Mouse (Mus musculus): ENCODE data around the gene Olfr644. TPM values are rescaled to one million over a fixed set of nuclear protein-coding genes. Genes with fewer than 3 reads are reported as not detected.

The Olfr644 gene
- not detected in 2 replicates for polyA plus RNA-seq (2012)

GRCm38 (mm10) chr7:104071769-104072168 lies at the start of gene Olfr644:
Olfr644 (minus strand) TSS chr7:104071869.

GRCm38 (mm10) chr7:104104757-104104972 lies 33.0 kb upstream of the Olfr644 start, which contains the start of gene Olfr646:
Olfr646 (plus strand) TSS chr7:104104873.

GRCm38 (mm10) chr7:104085365-104085764 lies 13.7 kb upstream of the Olfr644 start, which contains the start of gene Olfr645:
Olfr645 (minus strand) TSS chr7:104085465.

GRCm38 (mm10) chr7:104061345-104061744 lies 10.3 kb downstream of the Olfr644 start, which contains the start of gene 4930516K23Rik:
4930516K23Rik (minus strand) TSS chr7:104061445.

GRCm38 (mm10) chr7:104052566-104052965 lies 19.1 kb downstream of the Olfr644 start, which contains the start of gene Olfr642:
Olfr642 (minus strand) TSS chr7:104052666.

GRCm38 (mm10) chr7:104035145-104035544 lies 36.5 kb downstream of the Olfr644 start, which contains the start of gene Olfr641:
Olfr641 (plus strand) TSS chr7:104035445.

GRCm38 (mm10) chr7:104025473-104025872 lies 46.2 kb downstream of the Olfr644 start, which contains the start of gene Olfr640:
Olfr640 (minus strand) TSS chr7:104025573.

GRCm38 (mm10) chr7:104017203-104017602 lies 54.5 kb downstream of the Olfr644 start, which contains the start of gene Olfr639:
Olfr639 (minus strand) TSS chr7:104017303.

Other genes with a start within 250 kb of the Olfr644 start
- 239 and 618 TPM in 2 replicates for gene Hbb-bs, start 243.8 kb downstream of the Olfr644 start, polyA plus RNA-seq (2012)
- gene Hbb-bh2, start 231.3 kb downstream of the Olfr644 start, polyA plus RNA-seq (2012): not detected in 2 replicates
- gene Hbb-bh1, start 228.7 kb downstream of the Olfr644 start, polyA plus RNA-seq (2012): not detected in 2 replicates
- not detected in 2 replicates for gene Hbb-y, start 218.7 kb downstream of the Olfr644 start, polyA plus RNA-seq (2012)
- gene Olfr66, start 185.6 kb downstream of the Olfr644 start, polyA plus RNA-seq (2012): not detected in 2 replicates
- gene Olfr64, start 177.4 kb downstream of the Olfr644 start, polyA plus RNA-seq (2012): 0.02 TPM in 1 of 2 replicates, not detected in the other
- not detected in 2 replicates for gene Olfr65, start 168.4 kb downstream of the Olfr644 start, polyA plus RNA-seq (2012)
- gene Olfr631, start 143.0 kb downstream of the Olfr644 start, polyA plus RNA-seq (2012): not detected in 2 replicates
- gene Olfr632, start 137.5 kb downstream of the Olfr644 start, polyA plus RNA-seq (2012): not detected in 2 replicates
- gene Olfr633, start 127.4 kb downstream of the Olfr644 start, polyA plus RNA-seq (2012): not detected in 2 replicates
- 0.01 TPM in 1 of 2 replicates, not detected in the other for gene Olfr635, start 100.7 kb downstream of the Olfr644 start, polyA plus RNA-seq (2012)
- gene Olfr638, start 73.1 kb downstream of the Olfr644 start, polyA plus RNA-seq (2012): not detected in 2 replicates
- gene Olfr639, start 54.6 kb downstream of the Olfr644 start, polyA plus RNA-seq (2012): 0.01 TPM in 1 of 2 replicates, not detected in the other
- gene Olfr640, start 46.3 kb downstream of the Olfr644 start, polyA plus RNA-seq (2012): not detected in 2 replicates
- gene Olfr641, start 36.4 kb downstream of the Olfr644 start, polyA plus RNA-seq (2012): not detected in 2 replicates
- not detected in 2 replicates for gene Olfr642, start 19.2 kb downstream of the Olfr644 start, polyA plus RNA-seq (2012)
- not detected in 2 replicates for gene 4930516K23Rik, start 10.4 kb downstream of the Olfr644 start, polyA plus RNA-seq (2012)
- not detected in 2 replicates for gene Olfr645, start 13.6 kb upstream of the Olfr644 start, polyA plus RNA-seq (2012)
- 0.02 TPM in 1 of 2 replicates, not detected in the other for gene Olfr646, start 33.0 kb upstream of the Olfr644 start, polyA plus RNA-seq (2012)
- gene Ubqln5, start 58.0 kb upstream of the Olfr644 start, polyA plus RNA-seq (2012): 0.03 TPM in 1 of 2 replicates, not detected in the other
- gene Olfr643, start 65.5 kb upstream of the Olfr644 start, polyA plus RNA-seq (2012): not detected in 2 replicates
- not detected in 2 replicates for gene Ubqln3, start 71.4 kb upstream of the Olfr644 start, polyA plus RNA-seq (2012)
- gene Ubqlnl, start 78.7 kb upstream of the Olfr644 start, polyA plus RNA-seq (2012): not detected in 2 replicates
- not detected in 2 replicates for gene Olfm5, start 93.0 kb upstream of the Olfr644 start, polyA plus RNA-seq (2012)
- not detected in 2 replicates for gene Olfr648, start 111.5 kb upstream of the Olfr644 start, polyA plus RNA-seq (2012)
- not detected in 2 replicates for gene Olfr649, start 124.1 kb upstream of the Olfr644 start, polyA plus RNA-seq (2012)
- 0.40 and 1.2 TPM in 2 replicates for gene Trim6, start 146.9 kb upstream of the Olfr644 start, polyA plus RNA-seq (2012)
- gene Trim34a, start 172.6 kb upstream of the Olfr644 start, polyA plus RNA-seq (2012): 0.38 and 0.74 TPM in 2 replicates
- 0.14 and 0.16 TPM in 2 replicates for gene Trim5, start 216.2 kb upstream of the Olfr644 start, polyA plus RNA-seq (2012)
- 2.4 and 3.0 TPM in 2 replicates for gene Trim12a, start 243.6 kb upstream of the Olfr644 start, polyA plus RNA-seq (2012)

All from megakaryocyte-erythroid progenitor cell, adult 5 weeks (primary cell).